Mouse (Mus musculus): Measurements from ENCODE around the gene Fabp1. TPM values are rescaled to one million over a fixed set of nuclear protein-coding genes. Genes with fewer than 3 reads are reported as not detected.

The Fabp1 gene
- polyA plus RNA-seq (2016; fragmentation: Nextera tagmentation; extraction: Ambion mirVana): not detected in 2 replicates

- no peak within 1 kb of the TSS for H3K4me3 ChIP-seq
- 84% methylated on average over 4 of the region's 4 CpGs for WGBS
- H3K27ac ChIP-seq: no peak within 1 kb of the TSS
- ATAC-seq (ENCODE audit: low FRiP score, low read depth): no peak
- H3K9me3 ChIP-seq: no peaks in the 10 kb centered on the region
- no peak within 1 kb of the TSS for H3K9ac ChIP-seq
- no peaks in the 10 kb centered on the region for H3K36me3 ChIP-seq
- no peak within 1 kb of the TSS for H3K4me2 ChIP-seq (replicated peaks)
- no peaks in the 10 kb centered on the region for H3K27me3 ChIP-seq (replicated peaks)
- H3K4me1 ChIP-seq: no peaks in the 10 kb centered on the region
Measured at GRCm38 (mm10) chr6:71199612-71200011, at the start of gene Fabp1. TSS of gene Fabp1 (plus strand) at chr6:71199827.

GRCm38 (mm10) chr6:71151098-71151497 is 48.5 kb upstream of the Fabp1 start:
- H3K4me3 ChIP-seq: no peak overlapping the region
- H3K9me3 ChIP-seq: no peaks in the 10 kb centered on the region
- no peak for ATAC-seq (ENCODE audit: low FRiP score, low read depth)
- no peak overlapping the region for H3K4me2 ChIP-seq (replicated peaks)
- no peak overlapping the region for H3K27ac ChIP-seq
- H3K4me1 ChIP-seq: no peaks in the 10 kb centered on the region; the same call in 1 of the 2 replicates
- WGBS: 25% methylated on average over 10 of the region's 10 CpGs
- H3K27me3 ChIP-seq (replicated peaks): no peaks in the 10 kb centered on the region
- no peak overlapping the region for H3K9ac ChIP-seq
- no peaks in the 10 kb centered on the region for H3K36me3 ChIP-seq

DNA sequence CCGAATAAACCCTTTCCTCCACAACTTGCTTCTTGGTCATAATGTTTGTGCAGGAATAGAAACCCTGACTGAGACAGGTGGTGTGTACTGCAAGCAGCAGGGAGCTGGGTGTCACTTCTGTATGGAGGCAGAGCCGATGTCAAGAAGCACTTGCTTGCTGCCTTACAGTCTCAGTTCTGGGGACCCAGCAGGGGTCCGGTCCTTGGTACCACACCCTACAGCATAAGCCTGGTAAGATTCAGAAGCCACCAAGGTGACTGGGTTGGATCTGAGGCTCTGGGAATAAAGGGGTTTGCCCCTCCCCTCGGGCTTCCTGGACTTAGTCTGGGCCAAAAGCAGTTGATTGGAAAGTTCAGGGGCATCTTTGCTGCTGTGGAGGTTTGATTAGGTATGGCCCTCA is 46.1 kb upstream of the Fabp1 start:
- Histone ChIP-seq H3K4me2 (replicated peaks) (no peak overlapping the region), H3K9me3 (no peaks in the 10 kb centered on the region), H3K27me3 (replicated peaks) (no peaks in the 10 kb centered on the region), H3K4me1 (no peaks in the 10 kb centered on the region; the same call in 1 of the 2 replicates), H3K9ac (no peak overlapping the region), H3K36me3 (no peaks in the 10 kb centered on the region), H3K4me3 (no peak overlapping the region), H3K27ac (no peak overlapping the region)
- ATAC-seq (ENCODE audit: low FRiP score, low read depth): no peak
- WGBS: 87% methylated on average over 4 of the region's 4 CpGs

DNA sequence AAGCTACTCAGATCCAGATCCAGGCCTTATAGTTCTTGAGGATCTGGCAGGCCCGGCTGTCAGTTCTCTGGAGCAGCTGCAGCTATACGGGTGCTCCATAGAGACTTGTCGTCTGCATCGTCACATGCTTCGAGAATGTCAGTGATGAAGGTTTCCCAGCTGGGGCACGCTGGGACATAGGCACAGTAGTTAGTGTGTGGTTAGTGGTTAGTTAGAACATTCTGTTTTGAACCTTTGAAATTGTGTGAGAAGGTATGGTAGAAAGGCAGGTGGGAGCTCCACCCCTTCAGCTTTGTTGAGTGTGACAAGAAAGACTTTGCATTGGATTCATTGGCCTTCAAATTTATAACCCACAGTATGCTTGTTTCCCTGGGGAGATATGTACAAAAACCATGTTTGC is 44.8 kb upstream of the Fabp1 start:
- 83% methylated on average over 6 of the region's 6 CpGs for WGBS
- Histone ChIP-seq H3K9ac (no peak overlapping the region), H3K36me3 (no peaks in the 10 kb centered on the region), H3K27me3 (replicated peaks) (no peaks in the 10 kb centered on the region), H3K4me2 (replicated peaks) (no peak overlapping the region), H3K27ac (no peak overlapping the region), H3K9me3 (no peaks in the 10 kb centered on the region), H3K4me1 (no peaks in the 10 kb centered on the region; the same call in 1 of the 2 replicates), H3K4me3 (no peak overlapping the region)
- ATAC-seq (ENCODE audit: low FRiP score, low read depth): no peak

- Histone ChIP-seq H3K4me1 (no peaks in the 10 kb centered on the region), H3K36me3 (no peaks in the 10 kb centered on the region), H3K27me3 (replicated peaks) (no peaks in the 10 kb centered on the region), H3K9ac (no peak overlapping the region), H3K9me3 (no peaks in the 10 kb centered on the region), H3K4me3 (no peak overlapping the region), H3K27ac (no peak overlapping the region), H3K4me2 (replicated peaks) (no peak overlapping the region)
- WGBS: 78% methylated on average over 5 of the region's 5 CpGs
- ATAC-seq (ENCODE audit: low FRiP score, low read depth): no peak
Measured at GRCm38 (mm10) chr6:71156674-71157326, 42.8 kb upstream of the Fabp1 start.

- Histone ChIP-seq H3K27ac (no peak overlapping the region), H3K4me1 (no peaks in the 10 kb centered on the region), H3K9me3 (no peaks in the 10 kb centered on the region), H3K9ac (no peak overlapping the region), H3K4me3 (no peak overlapping the region), H3K36me3 (no peaks in the 10 kb centered on the region), H3K27me3 (replicated peaks) (no peaks in the 10 kb centered on the region), H3K4me2 (replicated peaks) (no peak overlapping the region)
- WGBS: 77% methylated on average over 7 of the region's 7 CpGs
- no peak for ATAC-seq (ENCODE audit: low FRiP score, low read depth)
Measured at GRCm38 (mm10) chr6:71161290-71161689, 38.3 kb upstream of the Fabp1 start.

GRCm38 (mm10) chr6:71162269-71162668 is 37.4 kb upstream of the Fabp1 start:
- no peak overlapping the region for H3K9ac ChIP-seq
- no peak for ATAC-seq (ENCODE audit: low FRiP score, low read depth)
- 77% methylated on average over 4 of the region's 4 CpGs for WGBS
- H3K27ac ChIP-seq: no peak overlapping the region
- H3K4me3 ChIP-seq: no peak overlapping the region
- no peaks in the 10 kb centered on the region for H3K27me3 ChIP-seq (replicated peaks)
- no peaks in the 10 kb centered on the region for H3K36me3 ChIP-seq
- no peaks in the 10 kb centered on the region for H3K9me3 ChIP-seq
- no peaks in the 10 kb centered on the region for H3K4me1 ChIP-seq
- no peak overlapping the region for H3K4me2 ChIP-seq (replicated peaks)

- no peaks in the 10 kb centered on the region for H3K4me1 ChIP-seq
- H3K9ac ChIP-seq: no peak overlapping the region
- 31% methylated on average over 6 of the region's 6 CpGs for WGBS
- no peak overlapping the region for H3K4me3 ChIP-seq
- no peak overlapping the region for H3K4me2 ChIP-seq (replicated peaks)
- no peak overlapping the region for H3K27ac ChIP-seq
- no peaks in the 10 kb centered on the region for H3K27me3 ChIP-seq (replicated peaks)
- H3K9me3 ChIP-seq: no peaks in the 10 kb centered on the region
- no peak for ATAC-seq (ENCODE audit: low FRiP score, low read depth)
- H3K36me3 ChIP-seq: no peaks in the 10 kb centered on the region
Measured at GRCm38 (mm10) chr6:71164394-71164793, 35.2 kb upstream of the Fabp1 start.

- Histone ChIP-seq H3K27ac (no peak overlapping the region), H3K4me3 (no peak overlapping the region), H3K9me3 (no peaks in the 10 kb centered on the region), H3K36me3 (no peaks in the 10 kb centered on the region), H3K4me2 (replicated peaks) (no peak overlapping the region), H3K4me1 (no peaks in the 10 kb centered on the region), H3K9ac (no peak overlapping the region), H3K27me3 (replicated peaks) (no peaks in the 10 kb centered on the region)
- ATAC-seq (ENCODE audit: low FRiP score, low read depth): no peak
- WGBS: 61% methylated on average over 6 of the region's 6 CpGs
Measured at GRCm38 (mm10) chr6:71166551-71167169, 33.0 kb upstream of the Fabp1 start.

- Histone ChIP-seq H3K27me3 (replicated peaks) (no peaks in the 10 kb centered on the region), H3K4me1 (no peaks in the 10 kb centered on the region), H3K36me3 (no peaks in the 10 kb centered on the region), H3K9me3 (no peaks in the 10 kb centered on the region), H3K4me3 (no peak overlapping the region), H3K27ac (no peak overlapping the region), H3K4me2 (replicated peaks) (no peak overlapping the region), H3K9ac (no peak overlapping the region)
- 88% methylated on average over 10 of the region's 10 CpGs for WGBS
- no peak for ATAC-seq (ENCODE audit: low FRiP score, low read depth)
Measured at GRCm38 (mm10) chr6:71172812-71173580, 26.6 kb upstream of the Fabp1 start.

- Histone ChIP-seq H3K27me3 (replicated peaks) (no peaks in the 10 kb centered on the region), H3K4me2 (replicated peaks) (no peak overlapping the region), H3K4me3 (no peak overlapping the region), H3K9me3 (no peaks in the 10 kb centered on the region), H3K27ac (no peak overlapping the region), H3K9ac (no peak overlapping the region), H3K36me3 (no peaks in the 10 kb centered on the region), H3K4me1 (no peaks in the 10 kb centered on the region)
- no peak for ATAC-seq (ENCODE audit: low FRiP score, low read depth)
- 87% methylated on average over 1 of the region's 1 CpGs for WGBS
Measured at GRCm38 (mm10) chr6:71180596-71180995, 19.0 kb upstream of the Fabp1 start.

GRCm38 (mm10) chr6:71184941-71185604 is 14.6 kb upstream of the Fabp1 start:
- 88% methylated on average over 7 of the region's 7 CpGs for WGBS
- Histone ChIP-seq H3K9ac (no peak overlapping the region), H3K27ac (no peak overlapping the region), H3K36me3 (no peaks in the 10 kb centered on the region), H3K9me3 (no peaks in the 10 kb centered on the region), H3K4me2 (replicated peaks) (no peak overlapping the region), H3K27me3 (replicated peaks) (no peaks in the 10 kb centered on the region), H3K4me1 (no peaks in the 10 kb centered on the region), H3K4me3 (no peak overlapping the region)
- ATAC-seq (ENCODE audit: low FRiP score, low read depth): no peak

All from neural tube, embryonic 12.5 days (tissue).